Mouse (Mus musculus): ENCODE measurements at regions not wholly inside any gene's neighbourhood (a gene's known extent, or its start where the extent isn't known, plus 50 kb on each side); places are given as distances from the start of the nearest gene placed in this dataset.

DNA sequence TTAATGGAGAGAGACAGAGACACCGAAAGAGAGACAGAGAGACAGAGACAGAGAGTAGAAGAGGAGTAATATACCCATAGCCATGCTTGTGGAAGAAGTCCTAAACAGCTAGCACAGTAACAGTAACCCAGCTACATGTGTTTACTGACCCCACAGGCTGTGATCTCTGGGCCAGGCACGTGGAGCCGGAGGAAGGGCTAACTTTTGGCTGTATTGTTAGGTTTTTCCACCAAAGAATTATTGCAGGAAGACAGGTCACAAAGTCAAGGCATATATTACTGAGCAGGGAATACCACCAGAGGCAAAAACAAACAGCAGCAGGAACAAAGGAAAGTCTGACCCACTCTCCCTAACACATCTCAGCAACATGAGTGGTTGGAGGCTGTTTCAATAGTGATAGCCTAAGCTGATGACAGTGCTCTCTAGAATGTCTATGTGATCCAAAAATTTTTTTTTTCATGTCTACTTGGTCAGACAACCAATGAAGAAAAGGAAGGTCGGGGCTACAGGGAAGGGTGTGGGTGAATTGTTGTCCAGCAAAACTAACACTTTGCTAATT, 135.8 kb upstream of the Phactr1 start:
- no peak for TF ChIP-seq CTCF (IDR thresholded peaks at IDR 0.05; ENCODE audit: insufficient read depth, low read length)
- TF ChIP-seq POLR2A (IDR thresholded peaks at IDR 0.05; ENCODE audit: borderline replicate concordance, extremely low read depth, low read depth, low read length) = no peak
- Histone ChIP-seq H3K4me1 (ENCODE audit: control insufficient read depth, insufficient read depth, low read length) (no peaks in the 10 kb centered on the region), H3K4me3 (replicated peaks; ENCODE audit: extremely low read depth, low read depth, low read length) (no peak overlapping the region)
- DNase-seq = no peak
- WGBS = 59% methylated on average over 4 of the region's 4 CpGs

- DNase-seq = no peak
- TF ChIP-seq CTCF (IDR thresholded peaks at IDR 0.05; ENCODE audit: insufficient read depth, low read length) (no peak), POLR2A (IDR thresholded peaks at IDR 0.05; ENCODE audit: borderline replicate concordance, extremely low read depth, low read depth, low read length) (no peak)
- H3K4me3 ChIP-seq (replicated peaks; ENCODE audit: extremely low read depth, low read depth, low read length) = no peak overlapping the region
- 59% methylated on average over 4 of the region's 4 CpGs for WGBS
- H3K4me1 ChIP-seq (ENCODE audit: control insufficient read depth, insufficient read depth, low read length) = no peaks in the 10 kb centered on the region
Observed at GRCm38 (mm10) chr13:42546389-42546788, 134.0 kb upstream of the Phactr1 start.

- WGBS = 55% methylated on average over 10 of the region's 10 CpGs
- no peak for TF ChIP-seq POLR2A (IDR thresholded peaks at IDR 0.05; ENCODE audit: borderline replicate concordance, extremely low read depth, low read depth, low read length)
- TF ChIP-seq CTCF (IDR thresholded peaks at IDR 0.05; ENCODE audit: insufficient read depth, low read length) = no peak
- Histone ChIP-seq H3K4me1 (ENCODE audit: control insufficient read depth, insufficient read depth, low read length) (no peaks in the 10 kb centered on the region), H3K4me3 (replicated peaks; ENCODE audit: extremely low read depth, low read depth, low read length) (no peak overlapping the region)
- DNase-seq = no peak
Observed at GRCm38 (mm10) chr13:42546851-42547250, 133.6 kb upstream of the Phactr1 start.

- DNase-seq = no peak
- no peak overlapping the region for H3K4me3 ChIP-seq (replicated peaks; ENCODE audit: extremely low read depth, low read depth, low read length)
- 53% methylated on average over 5 of the region's 5 CpGs for WGBS
- no peaks in the 10 kb centered on the region for H3K4me1 ChIP-seq (ENCODE audit: control insufficient read depth, insufficient read depth, low read length)
- TF ChIP-seq POLR2A (IDR thresholded peaks at IDR 0.05; ENCODE audit: borderline replicate concordance, extremely low read depth, low read depth, low read length) (no peak), CTCF (IDR thresholded peaks at IDR 0.05; ENCODE audit: insufficient read depth, low read length) (no peak)
Observed at GRCm38 (mm10) chr13:42549021-42549559, 131.3 kb upstream of the Phactr1 start.

- 81% methylated on average over 4 of the region's 4 CpGs for WGBS
- TF ChIP-seq CTCF (IDR thresholded peaks at IDR 0.05; ENCODE audit: insufficient read depth, low read length) (no peak), POLR2A (IDR thresholded peaks at IDR 0.05; ENCODE audit: borderline replicate concordance, extremely low read depth, low read depth, low read length) (no peak)
- H3K4me3 ChIP-seq (replicated peaks; ENCODE audit: extremely low read depth, low read depth, low read length) = no peak overlapping the region
- DNase-seq = no peak
- no peaks in the 10 kb centered on the region for H3K4me1 ChIP-seq (ENCODE audit: control insufficient read depth, insufficient read depth, low read length)
Observed at GRCm38 (mm10) chr13:42554961-42555360, 125.5 kb upstream of the Phactr1 start.

DNA sequence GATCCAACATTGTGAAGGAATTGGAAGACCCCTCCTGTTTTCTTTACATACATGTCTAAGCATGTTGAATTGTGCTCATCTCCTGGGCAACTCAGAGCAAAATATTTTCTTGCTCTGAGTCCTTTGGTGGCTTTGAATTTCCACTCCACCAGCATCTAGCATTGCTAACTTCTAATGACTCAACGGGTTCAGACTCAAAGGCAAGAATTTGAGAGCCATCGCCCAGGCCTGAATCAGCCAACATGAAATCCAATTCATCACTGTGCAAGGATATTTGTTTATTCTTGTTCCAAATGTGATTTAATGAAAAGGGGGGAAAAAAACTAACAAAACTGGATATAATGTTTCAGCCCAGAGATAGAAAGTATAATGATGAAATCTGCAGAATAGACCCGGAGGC, 121.9 kb upstream of the Phactr1 start:
- Histone ChIP-seq H3K4me3 (replicated peaks; ENCODE audit: extremely low read depth, low read depth, low read length) (no peak overlapping the region), H3K4me1 (ENCODE audit: control insufficient read depth, insufficient read depth, low read length) (no peaks in the 10 kb centered on the region)
- WGBS = 85% methylated on average over 3 of the region's 3 CpGs
- no peak for DNase-seq
- TF ChIP-seq CTCF (IDR thresholded peaks at IDR 0.05; ENCODE audit: insufficient read depth, low read length) (no peak), POLR2A (IDR thresholded peaks at IDR 0.05; ENCODE audit: borderline replicate concordance, extremely low read depth, low read depth, low read length) (no peak)

DNA sequence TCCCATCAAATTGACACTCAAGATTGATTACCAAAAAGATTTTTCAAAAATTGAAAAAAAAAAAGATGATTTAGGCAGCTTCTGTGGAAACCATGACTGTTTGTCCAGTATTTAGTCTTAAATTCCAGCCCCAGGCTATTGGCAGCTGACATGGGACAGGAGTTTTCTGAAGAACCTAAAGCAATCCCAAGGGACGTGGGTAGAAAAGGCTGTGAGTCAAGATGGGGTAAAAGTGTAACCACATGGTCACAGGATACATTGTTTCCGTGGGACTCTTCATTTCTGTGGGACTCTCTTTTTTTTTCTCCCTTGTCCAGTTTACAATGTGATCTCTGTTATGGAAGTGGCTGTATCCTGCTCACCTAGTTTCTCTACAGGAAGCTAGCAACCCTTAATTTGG, 119.0 kb upstream of the Phactr1 start:
- no peak for DNase-seq
- Histone ChIP-seq H3K4me1 (ENCODE audit: control insufficient read depth, insufficient read depth, low read length) (peaks cover 2% of the 10 kb centered on the region; the same call in 1 of the 2 replicates), H3K4me3 (replicated peaks; ENCODE audit: extremely low read depth, low read depth, low read length) (no peak overlapping the region)
- WGBS = 83% methylated on average over 2 of the region's 2 CpGs
- TF ChIP-seq POLR2A (IDR thresholded peaks at IDR 0.05; ENCODE audit: borderline replicate concordance, extremely low read depth, low read depth, low read length) (no peak), CTCF (IDR thresholded peaks at IDR 0.05; ENCODE audit: insufficient read depth, low read length) (no peak)

DNA sequence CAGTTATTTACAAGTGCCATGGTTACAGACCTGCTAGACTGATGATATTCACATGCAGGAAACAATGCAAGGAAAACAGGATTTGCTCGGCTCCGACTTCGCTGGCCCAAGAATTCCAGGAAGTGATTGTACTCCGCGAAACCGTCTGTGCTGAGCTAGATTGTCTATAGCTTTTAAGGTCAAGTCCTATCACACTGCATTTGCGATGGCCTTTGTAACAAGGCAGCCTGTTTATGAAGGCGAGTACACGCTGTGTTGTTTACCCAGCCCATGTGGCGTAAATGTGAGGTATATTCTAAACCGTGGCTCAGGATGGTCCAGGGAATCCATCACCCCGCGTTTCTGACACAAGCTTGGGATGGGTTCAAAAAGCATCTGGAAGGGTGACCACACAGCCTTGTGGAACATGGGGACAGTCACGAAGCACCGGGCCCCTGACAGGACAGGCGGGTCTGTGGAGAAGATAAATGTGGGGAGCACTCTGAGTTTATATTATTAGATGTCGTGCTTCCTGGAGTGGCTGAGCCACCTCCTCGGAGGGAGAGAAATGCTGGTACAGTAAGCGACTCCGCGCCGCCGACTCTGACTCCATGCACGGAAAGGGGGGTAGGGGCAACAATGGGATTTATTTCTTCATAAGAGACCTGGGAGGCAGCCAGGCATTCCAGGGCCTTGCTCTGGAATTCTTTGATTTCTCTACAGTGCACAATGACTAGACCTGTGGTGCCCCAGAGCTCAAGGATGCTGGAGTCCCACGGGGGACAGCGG, 114.9 kb upstream of the Phactr1 start:
- H3K4me3 ChIP-seq (replicated peaks; ENCODE audit: extremely low read depth, low read depth, low read length) = no peak overlapping the region
- peaks cover 3% of the 10 kb centered on the region; the same call in 1 of the 2 replicates for H3K4me1 ChIP-seq (ENCODE audit: control insufficient read depth, insufficient read depth, low read length)
- WGBS = 34% methylated on average over 26 of the region's 26 CpGs
- DNase-seq = peak; percentile 43
- TF ChIP-seq CTCF (IDR thresholded peaks at IDR 0.05; ENCODE audit: insufficient read depth, low read length) (no peak), POLR2A (IDR thresholded peaks at IDR 0.05; ENCODE audit: borderline replicate concordance, extremely low read depth, low read depth, low read length) (no peak)

DNA sequence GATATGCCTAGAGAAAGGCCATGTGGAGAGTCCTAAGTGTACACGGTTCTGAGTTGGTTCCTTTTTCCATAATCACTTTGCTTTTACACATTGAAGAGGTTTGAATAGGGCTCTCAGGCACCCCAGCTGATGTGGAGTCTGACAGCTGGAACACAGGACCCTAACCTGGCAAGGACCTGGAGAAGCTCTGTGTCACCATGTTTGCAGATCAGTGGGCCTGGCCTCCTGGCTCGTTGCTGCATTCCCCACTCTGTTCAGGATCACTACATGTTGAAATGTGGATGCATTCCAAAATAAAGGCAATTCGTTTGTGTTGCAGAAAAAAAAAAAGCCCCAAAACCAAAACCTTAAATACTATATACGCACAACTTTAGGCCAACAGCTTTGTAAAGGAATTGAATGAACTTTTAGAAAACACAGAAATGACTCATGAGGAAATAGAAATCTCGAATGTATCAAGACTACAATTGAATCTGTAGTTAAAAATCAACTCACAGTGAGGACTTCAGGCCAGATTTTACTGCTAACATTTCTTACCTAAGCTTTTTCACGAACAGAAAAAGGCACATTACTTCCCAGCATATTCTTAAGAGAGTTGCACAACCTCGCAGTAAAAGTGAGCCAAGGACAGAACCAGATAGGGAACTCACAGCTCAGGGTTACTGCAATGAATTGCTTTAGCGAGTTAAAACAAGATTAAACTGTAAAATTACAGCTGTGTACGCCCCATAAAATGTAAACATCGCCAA, 109.6 kb upstream of the Phactr1 start:
- WGBS = 57% methylated on average over 10 of the region's 10 CpGs
- peaks cover 5% of the 10 kb centered on the region; the same call in 1 of the 2 replicates for H3K4me1 ChIP-seq (ENCODE audit: control insufficient read depth, insufficient read depth, low read length)
- no peak for DNase-seq
- no peak for TF ChIP-seq POLR2A (IDR thresholded peaks at IDR 0.05; ENCODE audit: borderline replicate concordance, extremely low read depth, low read depth, low read length)
- no peak for TF ChIP-seq CTCF (IDR thresholded peaks at IDR 0.05; ENCODE audit: insufficient read depth, low read length)
- no peak overlapping the region for H3K4me3 ChIP-seq (replicated peaks; ENCODE audit: extremely low read depth, low read depth, low read length)

All from lung, adult 2 months (tissue).